Mouse (Mus musculus) forelimb bud, embryonic 11.5 days (tissue): Measurements from ENCODE around the gene Olfr1115.
"Not testable (repeated sequence)": the region's sequence is repeated elsewhere in the genome, so short reads cannot be mapped to it uniquely, and the experiment has no call there.

Source experiments
- DNase-seq: peaks from one replicate; pipeline ENCODE4 v3.0.0-alpha.2; 2012; ENCODE audit warnings: low read depth, low spot score

The Olfr1115 gene

DNA sequence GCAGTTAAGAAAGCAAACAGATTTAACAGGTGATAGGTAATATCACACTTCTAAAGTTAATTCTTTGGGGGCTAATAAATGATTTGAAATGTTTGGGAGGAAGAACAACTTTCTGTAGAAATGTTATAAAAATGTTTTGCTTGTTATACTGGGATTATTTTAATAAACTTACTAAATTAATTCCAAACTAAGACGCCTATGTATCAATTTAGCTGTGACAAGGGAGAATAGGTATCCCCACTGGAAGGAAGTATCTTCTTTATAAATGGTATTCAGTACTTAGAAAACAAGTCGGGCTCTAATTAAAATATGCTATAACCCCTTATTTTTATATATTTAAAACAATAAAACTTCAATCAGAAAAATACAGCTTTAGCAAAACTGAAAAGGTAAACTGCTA lies at the start of gene Olfr1115:
Gene Olfr1115, plus strand, starts transcription at position 301 of the 400 bp plus-strand sequence.
- DNase-seq, result no peak

DNA sequence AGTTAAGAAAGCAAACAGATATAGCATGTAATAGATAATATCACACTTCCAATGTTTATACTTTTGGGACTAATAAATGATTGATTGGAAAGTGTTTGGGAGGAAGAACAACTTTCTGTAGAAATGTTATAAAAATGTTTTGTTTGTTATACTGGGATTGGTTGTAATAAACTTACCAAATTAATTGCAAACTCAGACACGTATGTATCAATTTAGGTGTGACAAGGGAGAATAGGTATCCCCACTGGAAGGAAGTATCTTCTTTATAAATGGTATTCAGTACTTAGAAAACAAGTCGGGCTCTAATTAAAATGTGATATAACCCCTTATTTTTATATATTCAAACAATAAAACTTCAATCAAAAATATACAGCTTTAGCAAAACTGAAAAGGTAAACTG lies 39.1 kb upstream of the Olfr1115 start, which contains the start of gene Olfr1113:
Gene Olfr1113, plus strand, starts transcription at position 301 of the 400 bp plus-strand sequence.
- DNase-seq, result no peak

DNA sequence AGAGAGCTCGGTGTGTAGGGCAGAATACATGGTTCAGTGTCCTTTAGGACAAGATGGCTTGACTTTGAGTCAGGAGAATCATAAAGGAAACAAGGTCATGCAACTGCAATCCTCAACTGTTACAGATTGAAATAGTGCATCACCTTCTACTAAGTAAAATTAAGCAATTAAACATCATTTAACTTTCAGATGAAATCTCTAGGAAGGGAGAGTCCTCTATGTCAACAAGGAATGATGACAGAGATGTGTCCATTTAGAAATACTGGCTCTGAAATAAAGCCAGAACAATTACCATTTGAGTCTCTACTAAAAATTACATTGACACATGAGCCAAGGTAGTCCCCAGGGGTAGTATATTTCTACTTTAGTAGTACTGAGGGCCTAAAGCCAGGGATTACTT lies 19.4 kb downstream of the Olfr1115 start, which contains the start of gene Olfr1116:
Gene Olfr1116, plus strand, starts transcription at position 301 of the 400 bp plus-strand sequence.
- DNase-seq, result no peak

DNA sequence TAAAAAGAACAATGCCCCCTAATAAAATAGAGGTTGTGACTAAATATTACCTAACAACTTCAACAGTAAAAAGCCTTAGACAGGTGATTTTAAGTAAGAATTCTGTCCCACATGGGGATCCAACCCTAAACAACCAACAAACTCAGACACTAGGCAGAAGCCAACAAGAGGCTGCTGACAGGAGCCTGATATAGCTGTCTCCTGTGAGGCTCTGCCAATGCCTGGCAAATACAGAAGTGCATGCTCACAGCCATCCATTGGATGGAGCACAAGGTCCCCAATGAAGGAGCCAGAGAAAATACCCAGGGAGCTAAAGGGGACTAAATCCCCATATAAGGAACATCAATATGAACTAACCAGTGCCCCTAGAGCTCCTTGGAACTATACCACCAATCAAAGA lies 46.2 kb downstream of the Olfr1115 start:
- not testable (repeated sequence) for DNase-seq
